Mouse (Mus musculus) hindbrain, postnatal 0 days (tissue): ENCODE measurements at regions not wholly inside any gene's neighbourhood (a gene's known extent, or its start where the extent isn't known, plus 50 kb on each side); places are given as distances from the start of the nearest gene placed in this dataset.
"Not testable (repeated sequence)": the region's sequence is repeated elsewhere in the genome, so short reads cannot be mapped to it uniquely, and the experiment has no call there.

Experiments
- ATAC-seq: fragments of 200-750 bp; cut with Nextera tagmentation; 2 replicates; pipeline ENCODE4 v1.8.0; 2017; ENCODE audit warnings: mild to moderate bottlenecking, moderate TSS enrichment, moderate library complexity
- DNase-seq: peaks from one replicate; pipeline ENCODE4 v3.0.0-alpha.2; 2015; ENCODE audit warnings: low spot score
- H3K27ac ChIP-seq: fragments of 300-500 bp; sonication (generic); 2 replicates; pipeline ENCODE4 v1.5.1; 2014; ENCODE audit warnings: mild to moderate bottlenecking
- H3K27me3 ChIP-seq: fragments of 300-500 bp; sonication (generic); 2 replicates; pipeline ENCODE4 v1.6.1; 2014; ENCODE audit warnings: low read length, mixed read lengths; ENCODE audit not compliant: insufficient read depth
- H3K36me3 ChIP-seq: fragments of 300-500 bp; sonication (generic); 2 replicates; pipeline ENCODE4 v1.6.1; 2014; ENCODE audit warnings: low read length, mixed read lengths; ENCODE audit not compliant: insufficient read depth
- H3K4me1 ChIP-seq: fragments of 300-500 bp; sonication (generic); 2 replicates; pipeline ENCODE4 v1.6.1; 2014; ENCODE audit warnings: antibody characterized with exemption, low read length, mixed read lengths; ENCODE audit not compliant: insufficient read depth
- H3K4me2 ChIP-seq: fragments of 300-500 bp; sonication (generic); 2 replicates; pipeline ENCODE4 v1.6.1; 2014; ENCODE audit warnings: low read depth, mild to moderate bottlenecking, low read length, moderate library complexity, mixed read lengths
- H3K4me3 ChIP-seq: fragments of 300-500 bp; sonication (generic); 2 replicates; pipeline ENCODE4 v1.5.1; 2014; ENCODE audit warnings: low read length
- H3K9ac ChIP-seq: fragments of 300-500 bp; sonication (generic); replicated peaks from 2 replicates; pipeline ENCODE4 v1.6.1; 2014; ENCODE audit warnings: mild to moderate bottlenecking, low read length, moderate library complexity, mixed read lengths
- H3K9me3 ChIP-seq: fragments of 300-500 bp; sonication (generic); 2 replicates; pipeline ENCODE4 v1.6.1; 2016; ENCODE audit warnings: low read length, mixed read lengths
- CTCF ChIP-seq: IDR thresholded peaks from 2 replicates; pipeline ENCODE4 v1.5.1; 2016; ENCODE audit warnings: antibody characterized with exemption, control low read depth, low read depth
- WGBS: fragments of 180-500 bp; shearing (Covaris S2); extraction: QIAGEN DNeasy Blood & Tissue Kit; methylation state at CpG from one replicate; pipeline ENCODE4 v1.1.7; 2014; 5-methylcytosine and 5-hydroxymethylcytosine counted together

DNA sequence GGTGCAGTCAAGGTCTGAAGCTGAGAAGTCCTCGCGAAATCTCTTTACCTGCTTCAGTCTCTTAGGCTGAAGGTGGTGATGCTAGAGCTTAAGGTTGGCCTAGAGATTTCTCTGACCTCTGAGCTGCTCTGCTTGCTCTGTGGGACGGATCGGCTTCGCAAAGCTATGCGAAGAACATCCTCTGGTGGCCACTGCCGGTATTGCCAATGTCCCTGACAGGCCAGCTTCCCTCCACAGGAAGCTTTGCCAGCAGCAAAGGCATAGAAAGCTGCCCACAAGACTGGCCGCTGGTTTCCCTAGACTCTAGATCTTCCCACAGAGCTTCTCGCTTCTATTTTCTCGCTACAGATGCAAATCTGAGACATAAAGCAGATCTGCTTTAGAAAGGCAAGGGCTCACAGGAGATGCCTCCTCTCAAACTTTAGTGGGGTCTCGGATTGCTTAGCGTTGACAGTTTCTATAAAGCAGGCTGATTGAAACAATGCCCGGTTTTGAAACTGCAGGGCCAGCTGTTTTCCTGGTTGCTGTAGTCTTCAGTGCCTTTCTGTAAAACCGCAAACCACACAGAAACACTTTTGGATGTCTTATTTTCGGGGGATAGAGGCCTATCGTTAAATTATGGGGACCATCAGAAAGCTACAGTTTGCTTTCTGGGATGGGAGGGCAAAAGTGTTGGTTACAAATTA lies 153.7 kb downstream of the Car8 start:
- no peak overlapping the region for H3K9ac ChIP-seq
- H3K9me3 ChIP-seq: no peaks in the 10 kb centered on the region
- no peaks in the 10 kb centered on the region for H3K27me3 ChIP-seq
- peak; percentile 97 for TF ChIP-seq CTCF
- H3K36me3 ChIP-seq: no peaks in the 10 kb centered on the region
- no peaks in the 10 kb centered on the region for H3K4me1 ChIP-seq
- WGBS: 33% methylated on average over 16 of the region's 16 CpGs
- peak; percentile 94 for DNase-seq
- no peak overlapping the region for H3K4me2 ChIP-seq
- no peak overlapping the region for H3K4me3 ChIP-seq
- H3K27ac ChIP-seq: no peak overlapping the region
- ATAC-seq: peak; percentile 90

GRCm38 (mm10) chr4:8079349-8079748 lies 159.5 kb downstream of the Car8 start:
- H3K9me3 ChIP-seq: no peaks in the 10 kb centered on the region
- DNase-seq: no peak
- ATAC-seq: no peak
- H3K36me3 ChIP-seq: no peaks in the 10 kb centered on the region
- no peaks in the 10 kb centered on the region for H3K4me1 ChIP-seq
- WGBS: 48% methylated on average over 4 of the region's 4 CpGs
- no peak overlapping the region for H3K4me3 ChIP-seq
- H3K27ac ChIP-seq: no peak overlapping the region
- no peaks in the 10 kb centered on the region for H3K27me3 ChIP-seq
- no peak overlapping the region for H3K4me2 ChIP-seq
- TF ChIP-seq CTCF: no peak
- H3K9ac ChIP-seq: no peak overlapping the region

DNA sequence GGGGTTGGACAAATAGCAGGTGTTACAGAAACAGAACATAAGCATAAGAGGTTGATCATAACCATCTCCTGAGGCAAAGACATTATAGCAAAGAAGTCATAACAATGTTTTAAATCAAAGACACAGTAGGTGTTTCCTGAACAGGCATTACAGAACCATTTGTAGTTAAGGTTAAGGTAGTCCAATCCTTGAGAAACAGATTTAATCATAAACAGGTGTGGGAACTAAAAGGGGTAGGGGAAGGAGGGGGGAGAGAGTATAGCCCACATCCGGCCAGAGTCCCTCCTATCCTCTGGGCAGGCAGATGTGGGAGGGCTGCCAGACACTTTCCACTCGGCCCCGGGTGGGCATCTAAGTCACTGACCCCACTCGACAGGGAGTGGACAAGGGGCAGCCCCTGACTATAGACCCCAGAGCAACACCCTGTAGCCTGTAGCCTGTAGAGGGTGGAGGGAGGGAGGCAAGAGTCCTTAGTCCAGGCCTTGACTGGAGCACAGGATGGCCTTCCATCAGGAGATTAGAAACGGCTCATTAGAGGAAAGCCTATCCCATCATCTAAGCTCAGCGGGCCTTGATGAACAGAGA lies 165.8 kb downstream of the Car8 start:
- DNase-seq (no peak), ATAC-seq (no peak)
- Histone ChIP-seq H3K4me2 (no peak overlapping the region), H3K27ac (no peak overlapping the region), H3K9ac (no peak overlapping the region), H3K9me3 (no peaks in the 10 kb centered on the region), H3K27me3 (no peaks in the 10 kb centered on the region), H3K4me1 (no peaks in the 10 kb centered on the region), H3K4me3 (no peak overlapping the region), H3K36me3 (no peaks in the 10 kb centered on the region)
- 73% methylated on average over 6 of the region's 6 CpGs for WGBS
- TF ChIP-seq CTCF: no peak

GRCm38 (mm10) chr4:8070693-8071092 lies 168.1 kb downstream of the Car8 start:
- ATAC-seq, H3K9me3 ChIP-seq, H3K9ac ChIP-seq, H3K4me1 ChIP-seq, H3K4me3 ChIP-seq, DNase-seq, H3K4me2 ChIP-seq, H3K27me3 ChIP-seq, H3K27ac ChIP-seq, H3K36me3 ChIP-seq: not testable (repeated sequence)

GRCm38 (mm10) chr4:8068086-8068485 lies 170.8 kb downstream of the Car8 start:
- Histone ChIP-seq H3K27ac (no peak overlapping the region), H3K36me3 (no peaks in the 10 kb centered on the region), H3K4me1 (no peaks in the 10 kb centered on the region), H3K9ac (no peak overlapping the region), H3K9me3 (no peaks in the 10 kb centered on the region), H3K4me2 (no peak overlapping the region), H3K27me3 (no peaks in the 10 kb centered on the region), H3K4me3 (no peak overlapping the region)
- ATAC-seq: no peak
- TF ChIP-seq CTCF: no peak
- 44% methylated on average over 2 of the region's 2 CpGs for WGBS
- DNase-seq: no peak

- Histone ChIP-seq H3K4me1 (no peaks in the 10 kb centered on the region), H3K9ac (no peak overlapping the region), H3K4me3 (no peak overlapping the region), H3K27me3 (no peaks in the 10 kb centered on the region), H3K36me3 (no peaks in the 10 kb centered on the region), H3K4me2 (no peak overlapping the region), H3K27ac (no peak overlapping the region), H3K9me3 (no peaks in the 10 kb centered on the region)
- TF ChIP-seq CTCF: no peak
- DNase-seq (no peak), ATAC-seq (no peak)
- 16% methylated on average over 4 of the region's 4 CpGs for WGBS
These were observed 197.1 kb downstream of the Car8 start for GRCm38 (mm10) chr4:8041776-8042175.

- Histone ChIP-seq H3K4me1 (no peaks in the 10 kb centered on the region), H3K36me3 (no peaks in the 10 kb centered on the region), H3K9me3 (no peaks in the 10 kb centered on the region), H3K27me3 (no peaks in the 10 kb centered on the region), H3K4me2 (no peak overlapping the region), H3K9ac (no peak overlapping the region), H3K27ac (no peak overlapping the region), H3K4me3 (no peak overlapping the region)
- WGBS: 92% methylated on average over 1 of the region's 1 CpGs
- no peak for TF ChIP-seq CTCF
- DNase-seq (no peak), ATAC-seq (no peak)
These were observed 201.0 kb downstream of the Car8 start for GRCm38 (mm10) chr4:8037863-8038262.

DNA sequence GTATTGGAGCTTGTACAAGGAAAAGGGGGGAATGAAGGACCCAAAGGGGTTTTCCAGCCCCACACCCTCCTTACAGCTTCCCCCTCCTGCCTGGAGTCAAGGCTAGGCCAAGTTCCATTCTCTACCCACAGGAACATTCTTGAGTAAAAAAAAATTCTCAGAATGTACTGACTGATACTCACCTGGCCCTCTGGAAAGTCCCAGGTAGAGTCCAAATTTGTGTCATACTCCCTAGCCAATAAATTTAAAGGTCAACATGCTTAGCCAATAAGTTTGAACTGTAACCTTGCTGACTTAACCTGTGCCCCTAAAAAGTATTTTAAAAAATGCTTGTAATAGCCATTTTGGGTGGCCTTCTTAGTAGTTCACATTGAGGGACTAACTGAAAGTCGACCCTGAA lies 205.4 kb downstream of the Car8 start:
- 86% methylated on average over 1 of the region's 1 CpGs for WGBS

More for the DNA sequence above, 205.4 kb downstream of the Car8 start:
- H3K4me2 ChIP-seq, H3K27ac ChIP-seq, H3K9ac ChIP-seq, H3K9me3 ChIP-seq, H3K4me3 ChIP-seq, H3K36me3 ChIP-seq, H3K27me3 ChIP-seq, DNase-seq, ATAC-seq, H3K4me1 ChIP-seq: not testable (repeated sequence)
